Mouse (Mus musculus) C2C12 (cell line): ENCODE results near the gene Iqch. TPM values are rescaled to one million over a fixed set of nuclear protein-coding genes. Genes with fewer than 3 reads are reported as not detected.

Experiments used
- H3K27me3 ChIP-seq: one replicate; pipeline ENCODE4 v1.6.1; 2011; ENCODE audit not compliant: control insufficient read depth, insufficient read depth, insufficient read length
- H3K36me3 ChIP-seq: one replicate; pipeline ENCODE4 v1.6.1; 2011; ENCODE audit not compliant: control insufficient read depth, insufficient read depth
- H3K4me3 ChIP-seq: one replicate; pipeline ENCODE4 v1.5.1; 2011; ENCODE audit warnings: mild to moderate bottlenecking, control low read depth; ENCODE audit not compliant: poor library complexity, insufficient read depth, severe bottlenecking
- H3K79me2 ChIP-seq: one replicate; pipeline ENCODE4 v1.6.1; 2011; ENCODE audit not compliant: control insufficient read depth, insufficient read depth
- H3K79me3 ChIP-seq: one replicate; pipeline ENCODE4 v1.6.1; 2011; ENCODE audit warnings: low read depth, control low read depth
- H3ac ChIP-seq: one replicate; pipeline ENCODE3; 2011; ENCODE audit warnings: low read depth; ENCODE audit not compliant: control insufficient read depth, insufficient read length
- CEBPB ChIP-seq: IDR thresholded peaks from one replicate; pipeline ENCODE4 v1.6.1; 2011; ENCODE audit warnings: low read depth, mild to moderate bottlenecking, control low read depth, moderate library complexity
- CTCF ChIP-seq: IDR thresholded peaks from one replicate; pipeline ENCODE4 v1.5.1; 2011; ENCODE audit not compliant: control insufficient read depth, insufficient read depth, insufficient read length
- FOSL1 ChIP-seq: IDR thresholded peaks from one replicate; pipeline ENCODE4 v1.8.0; 2011; ENCODE audit warnings: mild to moderate bottlenecking, low read length; ENCODE audit not compliant: poor library complexity, insufficient read depth, severe bottlenecking
- MAX ChIP-seq: IDR thresholded peaks from one replicate; pipeline ENCODE4 v1.6.1; 2011; ENCODE audit warnings: mild to moderate bottlenecking, control low read depth
- MYOD1 ChIP-seq: IDR thresholded peaks from one replicate; pipeline ENCODE4 v1.6.1; 2011; ENCODE audit warnings: low read depth; ENCODE audit not compliant: control insufficient read depth, insufficient read length
- MYOG ChIP-seq: IDR thresholded peaks from one replicate; pipeline ENCODE4 v1.6.1; 2011; ENCODE audit not compliant: control insufficient read depth, insufficient read length; ENCODE audit errors: extremely low read depth
- USF1 ChIP-seq: IDR thresholded peaks from one replicate; pipeline ENCODE4 v1.6.1; 2011; ENCODE audit warnings: low read depth, mild to moderate bottlenecking, control low read depth, moderate library complexity
- polyA plus RNA-seq: library from polyadenylated mRNA; unstranded; fragments of >200 nt; fragmentation: generic; extraction: Trizol; gene quantifications from one replicate; pipeline ENCODE4 v1.2.1, GENCODE M21; 2012; ENCODE audit warnings: missing spikeins

The Iqch gene
- polyA plus RNA-seq, 1 experiment: not detected

GRCm38 (mm10) chr9:63568808-63569207, 33.5 kb downstream of the Iqch start:
- H3K79me3 ChIP-seq: no peaks in the 10 kb centered on the region
- no peak overlapping the region for H3K4me3 ChIP-seq
- no peak overlapping the region for H3ac ChIP-seq
- TF ChIP-seq CEBPB (no peak), MAX (no peak), FOSL1 (no peak), MYOG (no peak), USF1 (no peak)
- no peaks in the 10 kb centered on the region for H3K27me3 ChIP-seq
- H3K36me3 ChIP-seq: no peaks in the 10 kb centered on the region
- H3K79me2 ChIP-seq: no peaks in the 10 kb centered on the region

GRCm38 (mm10) chr9:63568314-63568713, 34.0 kb downstream of the Iqch start:
- Histone ChIP-seq H3K79me2 (no peaks in the 10 kb centered on the region), H3K27me3 (no peaks in the 10 kb centered on the region), H3K36me3 (no peaks in the 10 kb centered on the region), H3K4me3 (no peak overlapping the region), H3K79me3 (no peaks in the 10 kb centered on the region), H3ac (no peak overlapping the region)
- TF ChIP-seq USF1: no peak

DNA sequence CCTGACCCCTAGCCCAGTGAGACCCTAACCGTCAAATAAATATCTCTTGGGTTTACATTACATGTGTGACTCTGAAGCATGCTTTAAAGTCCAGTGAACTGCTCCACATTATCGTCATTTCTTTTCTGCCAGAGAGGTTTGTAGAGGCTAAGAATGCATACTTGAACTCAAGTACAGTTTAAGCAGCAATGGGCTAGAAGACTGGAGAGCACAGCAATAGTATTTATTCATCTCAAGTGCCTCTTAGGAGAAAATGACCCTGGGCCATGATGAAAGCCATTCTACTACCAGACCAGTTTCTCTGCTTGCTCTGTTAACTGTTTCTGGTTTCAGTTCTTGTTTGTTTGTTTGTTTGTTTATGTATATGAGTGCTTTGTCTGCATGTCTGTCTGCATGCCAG, 38.9 kb downstream of the Iqch start:
- no peak overlapping the region for H3ac ChIP-seq
- H3K79me2 ChIP-seq: no peaks in the 10 kb centered on the region
- H3K4me3 ChIP-seq: no peak overlapping the region
- H3K36me3 ChIP-seq: no peaks in the 10 kb centered on the region
- H3K79me3 ChIP-seq: no peaks in the 10 kb centered on the region
- no peaks in the 10 kb centered on the region for H3K27me3 ChIP-seq
- TF ChIP-seq MYOG: no peak
- TF ChIP-seq MYOD1: no peak
- TF ChIP-seq FOSL1: no peak
- TF ChIP-seq MAX: no peak

GRCm38 (mm10) chr9:63561931-63562330, 40.4 kb downstream of the Iqch start:
- H3ac ChIP-seq: no peak overlapping the region
- no peaks in the 10 kb centered on the region for H3K79me3 ChIP-seq
- H3K79me2 ChIP-seq: no peaks in the 10 kb centered on the region
- TF ChIP-seq MAX (no peak), MYOD1 (no peak), USF1 (no peak), FOSL1 (no peak), CTCF (no peak), CEBPB (no peak), MYOG (no peak)
- no peaks in the 10 kb centered on the region for H3K36me3 ChIP-seq
- H3K4me3 ChIP-seq: no peak overlapping the region
- H3K27me3 ChIP-seq: no peaks in the 10 kb centered on the region

DNA sequence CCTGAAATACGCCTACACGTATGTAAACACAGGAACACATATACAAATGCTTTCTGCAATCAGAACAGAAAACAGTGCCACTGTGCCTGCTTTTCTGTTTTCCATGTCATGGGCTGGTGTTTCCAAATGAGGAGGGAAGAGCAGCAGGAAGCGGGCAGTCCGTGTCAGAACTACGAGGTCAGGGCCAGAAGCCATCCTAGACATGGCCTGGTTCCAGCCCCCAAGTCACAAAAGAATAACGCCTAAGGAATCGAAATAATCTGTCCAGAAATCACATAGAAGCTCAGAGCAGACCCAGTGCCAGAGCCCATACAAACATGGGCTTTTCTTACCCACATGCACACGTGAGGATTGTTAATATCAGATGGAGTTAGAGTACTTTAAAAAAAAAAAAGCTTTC, 45.4 kb downstream of the Iqch start:
- Histone ChIP-seq H3K79me2 (no peaks in the 10 kb centered on the region), H3ac (no peak overlapping the region), H3K27me3 (no peaks in the 10 kb centered on the region), H3K36me3 (no peaks in the 10 kb centered on the region), H3K4me3 (no peak overlapping the region), H3K79me3 (no peaks in the 10 kb centered on the region)
- TF ChIP-seq MYOD1 (no peak), MAX (no peak), CTCF (no peak), CEBPB (no peak), MYOG (no peak), USF1 (no peak), FOSL1 (no peak)

GRCm38 (mm10) chr9:63556316-63556715, 46.0 kb downstream of the Iqch start:
- Histone ChIP-seq H3K4me3 (no peak overlapping the region), H3K36me3 (no peaks in the 10 kb centered on the region), H3K79me3 (no peaks in the 10 kb centered on the region), H3K27me3 (no peaks in the 10 kb centered on the region), H3K79me2 (no peaks in the 10 kb centered on the region), H3ac (no peak overlapping the region)
- no peak for TF ChIP-seq CTCF
- no peak for TF ChIP-seq FOSL1
- no peak for TF ChIP-seq CEBPB
- no peak for TF ChIP-seq MYOG
- TF ChIP-seq MYOD1: no peak
- no peak for TF ChIP-seq USF1
- TF ChIP-seq MAX: no peak
